Mouse (Mus musculus) small intestine, adult 2 months (tissue): ENCODE results near the gene Tmem189. TPM values are rescaled to one million over a fixed set of nuclear protein-coding genes. Genes with fewer than 3 reads are reported as not detected.
A peak's percentile ranks its signal among the peaks of the same experiment; 100 is the strongest.

Experiments
- H3K27ac ChIP-seq: fragments of 200-500 bp; 2 replicates; pipeline ENCODE4 v1.5.1; 2012; ENCODE audit warnings: low read depth, low read length, control low read depth, inconsistent platforms; ENCODE audit not compliant: insufficient read depth
- H3K27me3 ChIP-seq: fragments of 200-500 bp; 2 replicates; pipeline ENCODE4 v1.6.1; 2012; ENCODE audit warnings: mild to moderate bottlenecking, moderate library complexity, low read length, inconsistent platforms; ENCODE audit not compliant: control insufficient read depth, insufficient read depth
- H3K36me3 ChIP-seq: fragments of 200-500 bp; 2 replicates; pipeline ENCODE4 v1.6.1; 2012; ENCODE audit warnings: mild to moderate bottlenecking, low read length, control low read depth, inconsistent platforms; ENCODE audit not compliant: control insufficient read depth, insufficient read depth
- H3K4me1 ChIP-seq: fragments of 200-500 bp; 2 replicates; pipeline ENCODE4 v1.6.1; 2012; ENCODE audit warnings: low read length, inconsistent platforms, mixed read lengths; ENCODE audit not compliant: control insufficient read depth, insufficient read depth, insufficient read length
- H3K4me3 ChIP-seq: fragments of 200-500 bp; 2 replicates; pipeline ENCODE4 v1.5.1; 2012; ENCODE audit warnings: low read depth, mild to moderate bottlenecking, control low read depth, inconsistent platforms, low read length, moderate library complexity
- CTCF ChIP-seq: fragments of 200-500 bp; IDR thresholded peaks from 2 replicates; pipeline ENCODE4 v1.5.1; 2012; ENCODE audit warnings: low read depth, mild to moderate bottlenecking, control low read depth, inconsistent platforms, low read length, moderate library complexity, mixed read lengths; ENCODE audit not compliant: insufficient replicate concordance, insufficient read length; ENCODE audit errors: extremely low read depth
- POLR2A ChIP-seq: fragments of 200-500 bp; IDR thresholded peaks from 2 replicates; pipeline ENCODE4 v1.6.1; 2012; ENCODE audit warnings: low read depth, mild to moderate bottlenecking, control low read depth, inconsistent platforms, low read length, moderate library complexity
- WGBS: fragments of 180-500 bp; shearing (Covaris S2); methylation state at CpG from one replicate; pipeline ENCODE4 v1.1.7; 2018; 5-methylcytosine and 5-hydroxymethylcytosine counted together
- polyA plus RNA-seq: library from polyadenylated mRNA; depleted of rRNA; stranded (reverse); fragments of >200 nt; gene quantifications from 2 replicates; pipeline ENCODE4 v1.2.3, GENCODE M21; 2012

Tmem189 gene
- polyA plus RNA-seq, 1 experiment: 28.0 TPM

GRCm38 (mm10) chr2:167668426-167668825 lies 21.2 kb downstream of the Tmem189 start:
- Histone ChIP-seq H3K27ac (no peak overlapping the region), H3K36me3 (no peaks in the 10 kb centered on the region), H3K4me1 (peaks cover 15% of the 10 kb centered on the region), H3K27me3 (no peaks in the 10 kb centered on the region), H3K4me3 (no peak overlapping the region)
- 88% methylated on average over 5 of the region's 5 CpGs for WGBS
- TF ChIP-seq CTCF: no peak
- no peak for TF ChIP-seq POLR2A

DNA sequence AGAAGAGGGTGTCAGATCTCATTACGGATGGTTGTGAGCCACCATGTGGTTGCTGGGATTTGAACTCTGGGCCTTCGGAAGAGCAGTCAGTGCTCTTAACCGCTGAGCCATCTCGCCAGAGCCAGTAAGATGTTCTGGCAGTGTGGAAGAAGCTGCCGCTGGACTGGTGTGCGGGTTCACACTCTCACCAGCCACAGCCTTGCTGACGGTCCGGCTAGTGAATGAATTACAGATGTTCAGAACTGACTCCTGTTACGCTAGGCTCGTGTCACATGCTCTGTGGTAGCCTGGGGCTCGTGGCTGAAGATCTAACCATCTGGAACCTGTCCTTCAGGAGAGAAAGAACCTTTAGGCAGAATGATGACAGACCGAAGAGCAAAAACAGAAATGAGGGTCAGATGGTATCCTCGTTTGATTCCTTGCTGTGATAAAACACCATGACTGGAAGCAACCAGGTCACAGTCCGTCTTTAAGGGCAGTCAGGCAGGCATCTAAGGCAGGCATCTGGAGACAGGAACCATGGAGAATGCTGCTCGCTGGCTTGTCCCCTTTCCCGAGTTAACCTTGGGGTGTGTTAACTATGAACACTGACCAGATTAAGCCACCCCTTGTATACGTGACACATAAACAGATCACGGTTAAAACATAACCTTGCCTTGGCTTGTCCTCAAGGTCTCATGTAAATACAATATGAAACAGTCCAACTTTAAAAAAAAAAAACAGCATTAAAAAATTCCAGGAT lies 23.5 kb downstream of the Tmem189 start:
- no peaks in the 10 kb centered on the region for H3K36me3 ChIP-seq

DNA sequence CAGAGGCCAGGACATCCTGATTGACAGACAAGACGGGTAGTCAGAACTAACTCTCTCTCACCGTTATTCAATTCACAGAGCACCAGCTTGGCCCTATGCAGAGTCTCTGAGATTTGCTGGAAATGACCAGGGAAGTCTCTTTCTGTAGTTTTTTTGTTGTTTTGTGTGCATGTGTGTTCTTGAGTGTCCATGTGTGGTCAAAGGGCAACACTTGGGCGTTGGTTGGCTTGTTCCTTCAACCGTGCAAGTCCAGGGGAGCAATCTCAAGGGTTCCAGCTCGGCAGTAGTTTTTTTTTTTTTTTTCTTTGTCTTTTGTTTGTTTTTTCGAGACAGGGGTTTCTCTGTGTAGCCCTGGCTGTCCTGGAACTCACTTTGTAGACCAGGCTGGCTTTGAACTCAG lies 26.9 kb downstream of the Tmem189 start:
- Histone ChIP-seq H3K4me3 (no peak overlapping the region), H3K27me3 (peaks cover 10% of the 10 kb centered on the region; the same call in 1 of the 2 replicates), H3K36me3 (no peaks in the 10 kb centered on the region), H3K4me1 (peaks cover 21% of the 10 kb centered on the region), H3K27ac (no peak overlapping the region)
- WGBS: 47% methylated on average over 6 of the region's 6 CpGs
- no peak for TF ChIP-seq CTCF
- TF ChIP-seq POLR2A: no peak

More for the DNA sequence above, 23.5 kb downstream of the Tmem189 start:
- H3K27me3 ChIP-seq: 0 out of 2 replicates have a peak, but pooled peaks cover under 1% of the 10 kb centered on the region
- H3K4me3 ChIP-seq: no peak overlapping the region
- TF ChIP-seq CTCF (no peak), POLR2A (no peak)
- peaks cover 14% of the 10 kb centered on the region for H3K4me1 ChIP-seq
- WGBS: 81% methylated on average over 18 of the region's 18 CpGs
- no peak overlapping the region for H3K27ac ChIP-seq

DNA sequence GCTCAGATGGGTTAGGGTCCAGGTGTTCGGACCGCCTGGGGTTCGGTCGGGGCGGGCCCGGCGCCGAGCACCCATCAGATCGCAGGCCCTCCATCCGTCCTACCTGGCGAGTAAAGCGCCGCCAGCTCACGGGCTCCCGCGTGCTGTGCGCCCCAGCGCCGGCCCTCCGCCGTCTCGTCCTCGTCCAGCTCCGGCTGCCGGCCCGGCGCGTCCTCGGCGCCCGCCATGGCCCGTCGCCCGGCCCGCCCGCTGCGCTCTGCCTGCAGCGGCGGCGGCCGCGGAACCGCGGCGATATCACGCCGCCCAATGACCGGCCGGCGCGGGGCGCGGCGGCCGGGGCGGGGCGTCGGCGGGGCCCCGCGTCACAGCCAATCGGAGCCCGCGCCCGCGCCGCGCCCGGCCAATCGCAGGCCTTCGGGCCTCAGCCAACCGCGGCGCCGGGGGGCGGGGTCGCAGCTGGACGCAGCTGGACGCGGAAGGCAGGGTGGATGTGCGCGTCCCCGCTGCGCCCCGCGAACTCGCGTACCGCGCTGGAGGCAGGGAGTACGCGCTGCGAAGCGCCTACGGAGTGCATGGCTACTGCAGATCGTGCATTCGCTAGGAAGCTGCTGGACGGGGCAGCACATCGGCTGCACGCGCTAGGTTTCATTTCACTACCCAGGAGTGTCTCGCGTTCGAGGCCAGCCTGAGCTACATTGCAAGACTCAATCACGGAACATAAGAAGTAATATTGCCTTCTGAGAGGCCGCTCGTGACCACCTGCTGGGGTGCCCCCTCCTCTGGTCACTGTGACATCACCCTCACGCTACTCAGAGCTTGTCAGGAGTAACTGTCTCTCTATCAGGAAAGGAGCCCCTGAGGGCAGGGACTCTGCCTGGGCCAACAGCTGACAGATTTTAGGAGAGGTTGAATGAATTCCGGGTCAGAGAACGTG lies 28.1 kb downstream of the Tmem189 start, which contains the start of gene Gm20431:
Gm20431 (minus strand) TSS at position 227 of the 934 bp plus-strand sequence.
- WGBS: 1% methylated on average over 110 of the region's 110 CpGs
- H3K27ac ChIP-seq: peak within 1 kb of the TSS; percentile 10
- TF ChIP-seq POLR2A (peak; percentile 36), CTCF (no peak)

GRCm38 (mm10) chr2:167660611-167660971 lies 29.0 kb downstream of the Tmem189 start:
- H3K36me3 ChIP-seq: no peaks in the 10 kb centered on the region
- WGBS: 5% methylated on average over 12 of the region's 12 CpGs
- TF ChIP-seq CTCF (no peak), POLR2A (no peak)
- no peak overlapping the region for H3K27ac ChIP-seq
- peaks cover 21% of the 10 kb centered on the region for H3K4me1 ChIP-seq
- peak overlapping the region; percentile 66 for H3K4me3 ChIP-seq
- peaks cover 10% of the 10 kb centered on the region; the same call in 1 of the 2 replicates for H3K27me3 ChIP-seq

More for the DNA sequence above, 28.1 kb downstream of the Tmem189 start, which contains the start of gene Gm20431:
- Histone ChIP-seq H3K27me3 (peaks cover 10% of the 10 kb centered on the region; the same call in 1 of the 2 replicates), H3K4me1 (peaks cover 21% of the 10 kb centered on the region), H3K4me3 (peak within 1 kb of the TSS; percentile 70), H3K36me3 (no peaks in the 10 kb centered on the region)

DNA sequence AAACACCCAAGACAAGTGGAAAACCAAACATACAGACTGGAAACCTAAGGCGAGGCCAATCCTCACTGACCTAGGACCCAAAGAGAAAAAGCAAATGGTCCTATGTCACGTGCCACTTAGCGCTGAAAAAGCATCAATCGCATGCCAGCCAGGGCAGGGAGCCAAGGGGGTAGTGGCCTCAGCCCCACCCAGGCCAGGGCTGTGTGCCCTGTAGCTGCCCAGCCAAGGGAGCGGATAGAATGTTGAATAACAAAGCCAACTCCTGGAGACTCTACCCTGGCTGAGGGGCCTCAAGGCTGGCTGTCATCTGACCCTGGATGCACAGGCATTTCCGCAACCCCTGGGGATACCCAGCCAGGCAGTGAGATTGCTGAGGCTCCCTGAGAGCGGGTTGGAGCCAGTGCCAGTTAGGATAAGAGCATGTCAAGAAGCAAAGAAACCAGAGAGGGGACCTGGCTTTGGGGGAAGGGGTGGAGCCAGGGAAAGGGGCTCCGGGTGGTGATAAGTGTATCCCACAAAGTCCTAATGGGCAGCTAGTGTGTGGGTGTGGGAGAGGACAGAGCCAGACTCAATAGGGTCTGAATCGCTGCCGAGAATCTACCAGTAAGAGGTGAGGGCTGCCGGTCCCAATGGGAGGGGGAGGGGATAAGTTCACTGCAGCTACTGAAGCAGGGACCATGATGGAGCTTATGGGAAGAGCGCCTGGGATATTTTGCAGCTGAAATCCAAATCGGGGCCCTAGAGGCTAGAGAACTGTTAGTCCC lies 29.6 kb downstream of the Tmem189 start:
- WGBS: 17% methylated on average over 13 of the region's 13 CpGs
- TF ChIP-seq POLR2A (no peak), CTCF (no peak)
- Histone ChIP-seq H3K4me1 (peaks cover 21% of the 10 kb centered on the region), H3K4me3 (peak overlapping the region; percentile 66), H3K27ac (no peak overlapping the region), H3K36me3 (no peaks in the 10 kb centered on the region), H3K27me3 (peaks cover 10% of the 10 kb centered on the region; the same call in 1 of the 2 replicates)
